Mouse (Mus musculus): ENCODE data around the gene Plxdc1. TPM values are rescaled to one million over a fixed set of nuclear protein-coding genes. Genes with fewer than 3 reads are reported as not detected.

Gene Plxdc1
- polyA plus RNA-seq, 1 experiment from 2014 or later, result 0.60 TPM

DNA sequence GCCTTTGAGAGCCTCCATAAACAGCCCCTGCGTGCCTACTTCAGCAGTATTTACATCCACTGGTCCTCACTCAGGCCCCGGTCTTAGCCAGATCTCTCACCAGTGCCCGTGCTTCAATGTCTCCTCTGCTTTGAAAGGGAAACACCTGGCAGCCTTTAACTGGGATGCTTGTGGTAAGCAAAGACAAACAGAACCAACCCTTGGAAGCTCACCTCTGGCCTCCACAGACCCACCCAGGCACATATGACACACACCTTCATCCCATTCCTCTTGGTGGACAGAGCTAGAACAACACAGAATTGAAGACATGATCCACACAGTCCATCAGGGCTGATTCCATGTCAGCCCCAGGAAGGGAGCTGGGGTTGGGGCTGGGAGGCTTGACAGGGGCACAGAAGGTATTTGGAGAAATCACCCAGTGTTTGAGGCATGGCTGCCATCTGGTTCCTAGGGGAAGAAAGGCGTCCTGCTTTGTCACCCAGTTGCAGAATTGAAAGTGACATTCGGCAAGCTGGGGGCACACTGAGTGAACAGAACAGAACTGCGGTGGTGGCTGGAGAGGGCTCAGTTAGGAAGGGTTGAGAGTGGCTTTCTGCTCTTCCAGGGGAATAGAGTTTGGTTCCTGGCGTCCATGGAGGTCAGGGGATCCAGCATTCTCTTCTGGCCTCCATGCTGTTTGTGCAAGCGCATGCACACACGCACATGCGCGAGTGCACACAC lies 12.0 kb upstream of the Plxdc1 start:
- H3K9ac ChIP-seq, result no peak overlapping the region
- ATAC-seq (ENCODE audit: low FRiP score), result no peak

GRCm38 (mm10) chr11:97997387-97997960 lies 11.2 kb upstream of the Plxdc1 start:
- Histone ChIP-seq H3K4me2 (no peak overlapping the region), H3K27me3 (peaks cover 27% of the 10 kb centered on the region), H3K36me3 (peaks cover 4% of the 10 kb centered on the region; the same call in 1 of the 2 replicates), H3K9ac (no peak overlapping the region), H3K9me3 (no peaks in the 10 kb centered on the region), H3K27ac (no peak overlapping the region), H3K4me1 (replicated peaks) (peaks cover 40% of the 10 kb centered on the region), H3K4me3 (no peak overlapping the region)
- ATAC-seq (ENCODE audit: low FRiP score), result no peak
- WGBS, result 81% methylated on average over 8 of the region's 8 CpGs

More for the DNA sequence above, 12.0 kb upstream of the Plxdc1 start:
- Histone ChIP-seq H3K4me1 (replicated peaks) (peaks cover 48% of the 10 kb centered on the region), H3K36me3 (peaks cover 11% of the 10 kb centered on the region), H3K4me2 (no peak overlapping the region), H3K4me3 (no peak overlapping the region), H3K27ac (no peak overlapping the region), H3K27me3 (peaks cover 27% of the 10 kb centered on the region), H3K9me3 (no peaks in the 10 kb centered on the region)
- 84% methylated on average over 10 of the region's 11 CpGs for WGBS

- no peak for ATAC-seq (ENCODE audit: low FRiP score)
- Histone ChIP-seq H3K27me3 (peaks cover 27% of the 10 kb centered on the region), H3K4me3 (no peak overlapping the region), H3K9ac (no peak overlapping the region), H3K36me3 (no peaks in the 10 kb centered on the region), H3K4me1 (replicated peaks) (peaks cover 34% of the 10 kb centered on the region), H3K9me3 (no peaks in the 10 kb centered on the region), H3K27ac (no peak overlapping the region), H3K4me2 (no peak overlapping the region)
- 78% methylated on average over 1 of the region's 1 CpGs for WGBS
These were observed 10.4 kb upstream of the Plxdc1 start for GRCm38 (mm10) chr11:97996691-97997090.

GRCm38 (mm10) chr11:97995564-97996288 lies 9.5 kb upstream of the Plxdc1 start, which contains the start of gene Arl5c:
Arl5c (minus strand) TSS chr11:97996181.
- Histone ChIP-seq H3K27me3 (peaks cover 23% of the 10 kb centered on the region), H3K4me2 (peak within 1 kb of the TSS; percentile 60), H3K9me3 (no peaks in the 10 kb centered on the region), H3K4me1 (replicated peaks) (peaks cover 27% of the 10 kb centered on the region), H3K4me3 (peak within 1 kb of the TSS; percentile 37), H3K27ac (no peak within 1 kb of the TSS), H3K36me3 (no peaks in the 10 kb centered on the region), H3K9ac (peak within 1 kb of the TSS; percentile 39)
- WGBS, result 2% methylated on average over 25 of the region's 26 CpGs
- ATAC-seq (ENCODE audit: low FRiP score), result peak; percentile 30; the same call in 1 of the 2 replicates

- ATAC-seq (ENCODE audit: low FRiP score), result peak; percentile 63
- peak overlapping the region; percentile 37 for H3K4me3 ChIP-seq
- no peak overlapping the region for H3K27ac ChIP-seq
- no peaks in the 10 kb centered on the region for H3K36me3 ChIP-seq
- peaks cover 28% of the 10 kb centered on the region for H3K27me3 ChIP-seq
- WGBS, result 9% methylated on average over 13 of the region's 13 CpGs
- H3K9ac ChIP-seq, result peak overlapping the region; percentile 39
- peaks cover 29% of the 10 kb centered on the region for H3K4me1 ChIP-seq (replicated peaks)
- H3K4me2 ChIP-seq, result peak overlapping the region; percentile 60
- H3K9me3 ChIP-seq, result no peaks in the 10 kb centered on the region
These were observed 8.4 kb upstream of the Plxdc1 start for GRCm38 (mm10) chr11:97994539-97995100.

DNA sequence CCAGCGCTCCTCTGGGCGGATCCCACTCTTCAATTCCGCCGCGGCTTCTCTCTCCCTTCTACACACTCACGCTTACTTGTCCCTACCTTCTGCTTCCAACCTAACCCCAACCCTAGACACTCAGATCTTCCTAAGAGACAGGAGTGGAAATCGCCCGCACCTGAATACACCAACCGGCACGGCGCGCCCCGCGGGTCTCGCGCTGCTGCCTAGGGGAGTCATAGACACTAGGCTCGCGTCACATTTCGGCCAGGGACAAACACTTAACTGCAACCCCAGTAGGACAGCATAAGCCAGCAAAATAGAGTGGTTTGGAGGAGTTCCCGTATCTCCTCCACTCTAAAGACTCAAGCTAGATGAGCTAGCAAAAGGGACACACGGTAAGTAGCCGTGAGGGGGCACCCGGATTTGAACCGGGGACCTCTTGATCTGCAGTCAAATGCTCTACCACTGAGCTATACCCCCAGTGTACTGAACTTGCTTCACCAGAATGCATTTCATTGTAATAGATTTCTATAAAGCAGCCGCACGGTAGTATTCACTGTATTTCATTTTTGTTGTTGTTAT lies 2.4 kb upstream of the Plxdc1 start:
- no peaks in the 10 kb centered on the region for H3K9me3 ChIP-seq
- H3K36me3 ChIP-seq, result no peaks in the 10 kb centered on the region
- peak overlapping the region; percentile 91 for H3K27ac ChIP-seq
- H3K9ac ChIP-seq, result peak overlapping the region; percentile 85
- ATAC-seq (ENCODE audit: low FRiP score), result peak; percentile 83
- H3K4me3 ChIP-seq, result peak overlapping the region; percentile 84
- under 1% methylated on average over 26 of the region's 26 CpGs for WGBS
- peaks cover 50% of the 10 kb centered on the region for H3K27me3 ChIP-seq
- peaks cover 35% of the 10 kb centered on the region for H3K4me1 ChIP-seq (replicated peaks)
- H3K4me2 ChIP-seq, result peak overlapping the region; percentile 65

GRCm38 (mm10) chr11:97987551-97988526 lies 1.6 kb upstream of the Plxdc1 start:
- Histone ChIP-seq H3K27ac (peak overlapping the region; percentile 91), H3K27me3 (peaks cover 55% of the 10 kb centered on the region), H3K9ac (peak overlapping the region; percentile 85), H3K4me2 (peak overlapping the region; percentile 65), H3K36me3 (no peaks in the 10 kb centered on the region), H3K9me3 (no peaks in the 10 kb centered on the region), H3K4me3 (peak overlapping the region; percentile 84), H3K4me1 (replicated peaks) (peaks cover 35% of the 10 kb centered on the region)
- under 1% methylated on average over 42 of the region's 42 CpGs for WGBS
- peak; percentile 83 for ATAC-seq (ENCODE audit: low FRiP score)

DNA sequence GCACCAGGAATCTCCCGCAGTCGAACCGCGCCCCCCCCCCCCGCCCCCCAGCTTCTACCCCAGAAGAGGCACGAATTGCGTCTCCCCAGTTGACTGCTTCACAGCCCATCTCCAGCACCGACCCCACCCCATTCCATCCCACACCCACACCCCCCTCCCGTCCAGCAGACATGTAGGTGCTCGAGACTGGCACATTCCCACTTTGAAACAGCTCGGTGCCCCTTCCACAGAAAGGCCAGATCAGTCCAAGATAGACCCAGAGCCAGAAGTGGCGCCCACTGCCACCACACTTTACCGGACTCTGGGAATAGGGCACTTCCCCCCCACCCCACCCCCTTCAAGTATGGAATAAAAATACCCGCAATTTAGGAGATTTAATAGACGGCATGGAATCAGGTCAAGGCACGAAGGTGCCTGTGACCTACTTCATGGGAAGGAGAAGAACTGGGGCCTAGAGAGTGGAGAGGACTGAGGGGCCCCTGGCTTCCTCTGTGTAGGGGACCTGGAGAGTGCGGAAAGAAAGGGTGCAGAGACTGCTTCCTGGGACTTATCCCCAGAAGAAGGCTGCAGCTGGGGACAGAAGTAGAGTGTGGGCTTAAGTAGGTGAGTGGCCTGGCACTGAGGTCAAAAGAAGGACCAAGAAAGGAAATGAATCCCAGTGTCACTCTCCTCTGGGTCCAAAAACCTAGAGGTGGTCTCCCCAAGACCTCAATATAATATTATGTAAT lies 658 bp upstream of the Plxdc1 start:
- peak overlapping the region; percentile 84 for H3K4me3 ChIP-seq
- peaks cover 50% of the 10 kb centered on the region for H3K27me3 ChIP-seq
- peak overlapping the region; percentile 73; the same call in 1 of the 2 replicates for H3K9ac ChIP-seq
- no peak overlapping the region for H3K27ac ChIP-seq
- no peaks in the 10 kb centered on the region for H3K9me3 ChIP-seq
- peak overlapping the region; percentile 84 for H3K4me2 ChIP-seq
- no peaks in the 10 kb centered on the region for H3K36me3 ChIP-seq
- no peak for ATAC-seq (ENCODE audit: low FRiP score)
- WGBS, result 24% methylated on average over 14 of the region's 17 CpGs
- H3K4me1 ChIP-seq (replicated peaks), result peaks cover 35% of the 10 kb centered on the region

DNA sequence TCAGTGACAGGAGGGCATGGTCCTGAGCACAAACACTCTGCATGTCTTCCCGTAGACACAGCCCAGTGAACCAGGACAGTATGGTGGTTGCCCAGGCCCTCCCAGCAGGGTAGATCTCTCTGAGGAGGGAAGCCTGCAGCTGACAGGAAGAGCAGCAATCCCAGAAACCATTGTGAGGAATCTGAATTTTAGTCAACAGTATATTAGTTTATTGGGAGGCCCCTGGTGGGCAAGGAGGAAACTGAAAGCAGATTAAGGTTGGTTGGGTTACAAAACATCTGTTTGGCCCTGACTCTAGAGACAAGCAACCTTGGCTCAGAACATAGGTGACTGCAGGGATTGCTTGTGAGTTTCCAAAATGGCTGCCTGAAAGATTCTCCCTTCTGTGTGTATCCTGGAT lies 2.3 kb downstream of the Plxdc1 start:
- WGBS, result 65% methylated on average over 1 of the region's 1 CpGs
- Histone ChIP-seq H3K27me3 (peaks cover 41% of the 10 kb centered on the region), H3K4me3 (no peak overlapping the region), H3K9ac (no peak overlapping the region), H3K36me3 (no peaks in the 10 kb centered on the region), H3K27ac (no peak overlapping the region), H3K4me2 (no peak overlapping the region), H3K9me3 (no peaks in the 10 kb centered on the region), H3K4me1 (replicated peaks) (peaks cover 23% of the 10 kb centered on the region)
- ATAC-seq (ENCODE audit: low FRiP score), result no peak

DNA sequence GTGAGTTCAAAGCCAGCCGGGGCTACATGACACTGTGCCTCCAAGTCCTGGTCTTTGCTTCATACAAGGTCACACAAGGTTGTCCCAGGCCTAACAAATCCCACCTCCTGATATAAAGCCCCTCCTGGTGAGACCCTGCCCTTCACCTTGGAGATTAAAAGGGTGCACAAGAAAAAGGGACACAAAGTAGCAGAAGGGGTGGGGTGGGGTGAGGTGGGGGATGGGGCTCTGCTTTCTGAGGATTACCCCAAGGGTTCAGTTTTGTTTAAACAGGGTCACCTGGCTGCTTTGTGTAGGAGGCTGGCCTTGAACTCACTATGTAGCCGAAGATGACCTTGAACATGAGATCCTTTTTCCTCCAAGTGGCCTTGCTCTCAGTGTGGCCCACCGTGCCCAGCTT lies 2.7 kb downstream of the Plxdc1 start:
- H3K9me3 ChIP-seq, result no peaks in the 10 kb centered on the region
- H3K36me3 ChIP-seq, result no peaks in the 10 kb centered on the region
- H3K27ac ChIP-seq, result no peak overlapping the region
- peaks cover 23% of the 10 kb centered on the region for H3K4me1 ChIP-seq (replicated peaks)
- H3K27me3 ChIP-seq, result peaks cover 41% of the 10 kb centered on the region
- ATAC-seq (ENCODE audit: low FRiP score), result no peak
- H3K4me2 ChIP-seq, result no peak overlapping the region
- no peak overlapping the region for H3K4me3 ChIP-seq
- no peak overlapping the region for H3K9ac ChIP-seq
- 93% methylated on average over 3 of the region's 3 CpGs for WGBS

All from hindbrain, embryonic 13.5 days (tissue).